Mouse (Mus musculus) testis, adult 2 months (tissue): ENCODE data around the gene Trappc3l. TPM values are rescaled to one million over a fixed set of nuclear protein-coding genes. Genes with fewer than 3 reads are reported as not detected.

Experiments used
- H3K27ac ChIP-seq: fragments of 200-500 bp; 2 replicates; pipeline ENCODE4 v1.5.1; 2012; ENCODE audit warnings: low read depth, low read length; ENCODE audit not compliant: control insufficient read depth, insufficient read depth
- H3K27me3 ChIP-seq: fragments of 200-500 bp; 2 replicates; pipeline ENCODE4 v1.6.1; 2012; ENCODE audit warnings: mild to moderate bottlenecking, low read length, moderate library complexity; ENCODE audit not compliant: control insufficient read depth, insufficient read depth
- H3K36me3 ChIP-seq: fragments of 200-500 bp; 2 replicates; pipeline ENCODE4 v1.6.1; 2012; ENCODE audit warnings: mild to moderate bottlenecking, low read length; ENCODE audit not compliant: control insufficient read depth, insufficient read depth
- H3K4me1 ChIP-seq: fragments of 200-500 bp; 2 replicates; pipeline ENCODE4 v1.6.1; 2012; ENCODE audit warnings: low read length; ENCODE audit not compliant: control insufficient read depth, insufficient read depth
- H3K4me3 ChIP-seq: fragments of 200-500 bp; 2 replicates; pipeline ENCODE4 v1.5.1; 2012; ENCODE audit warnings: low read depth, mild to moderate bottlenecking, low read length, moderate library complexity, mixed read lengths; ENCODE audit not compliant: control insufficient read depth
- CTCF ChIP-seq: fragments of 200-500 bp; IDR thresholded peaks from 2 replicates; pipeline ENCODE4 v1.5.1; 2012; ENCODE audit warnings: low read depth, mild to moderate bottlenecking, inconsistent platforms, low read length, moderate library complexity; ENCODE audit not compliant: control insufficient read depth, insufficient read depth, insufficient replicate concordance
- POLR2A ChIP-seq: fragments of 200-500 bp; IDR thresholded peaks from 2 replicates; pipeline ENCODE4 v1.6.1; 2012; ENCODE audit warnings: low read depth, mild to moderate bottlenecking, inconsistent platforms, low read length, moderate library complexity; ENCODE audit not compliant: control insufficient read depth
- polyA plus RNA-seq: library from polyadenylated mRNA; depleted of rRNA; stranded (reverse); fragments of >200 nt; gene quantifications from 2 replicates; pipeline ENCODE4 v1.2.3, GENCODE M21; 2012; rRNA removed

Gene Trappc3l
- polyA plus RNA-seq, 1 experiment = not detected

DNA sequence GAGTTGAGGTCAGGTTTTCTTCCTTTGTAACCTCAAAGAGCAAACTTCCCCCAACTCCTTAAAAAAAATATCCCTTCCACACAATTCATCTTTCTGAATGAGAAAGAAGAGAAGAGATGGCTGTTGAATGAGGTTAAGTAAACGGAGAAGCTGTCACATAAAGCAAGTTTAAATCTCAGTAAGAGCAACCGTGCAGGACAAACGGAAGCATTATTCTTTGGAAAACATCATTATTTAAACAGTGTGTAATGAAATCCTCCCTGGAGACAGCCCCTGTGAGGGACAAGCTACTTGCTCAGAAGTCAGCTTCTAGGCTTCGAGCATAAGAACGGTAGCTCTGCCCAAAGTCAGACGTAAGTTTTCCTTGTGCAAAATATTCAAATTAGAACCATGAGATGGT is 113.1 kb downstream of the Trappc3l start:
- TF ChIP-seq POLR2A (no peak), CTCF (no peak)
- no peaks in the 10 kb centered on the region for H3K27me3 ChIP-seq
- H3K36me3 ChIP-seq = no peaks in the 10 kb centered on the region
- H3K4me1 ChIP-seq = no peaks in the 10 kb centered on the region
- no peak overlapping the region for H3K4me3 ChIP-seq
- no peak overlapping the region for H3K27ac ChIP-seq

- no peaks in the 10 kb centered on the region for H3K36me3 ChIP-seq
- H3K4me1 ChIP-seq = no peaks in the 10 kb centered on the region
- no peaks in the 10 kb centered on the region for H3K27me3 ChIP-seq
- no peak overlapping the region for H3K27ac ChIP-seq
- H3K4me3 ChIP-seq = no peak overlapping the region
- TF ChIP-seq CTCF = no peak
Measured at GRCm38 (mm10) chr10:34151827-34152226, 114.4 kb downstream of the Trappc3l start.

- Histone ChIP-seq H3K36me3 (no peaks in the 10 kb centered on the region), H3K27me3 (no peaks in the 10 kb centered on the region), H3K4me3 (no peak overlapping the region), H3K4me1 (no peaks in the 10 kb centered on the region), H3K27ac (no peak overlapping the region)
- TF ChIP-seq CTCF (no peak), POLR2A (no peak)
Measured at GRCm38 (mm10) chr10:34155796-34156554, 118.6 kb downstream of the Trappc3l start.

Other genes with a start within 250 kb of the Trappc3l start
- not detected in 2 replicates for gene Sult3a1, start 179.9 kb upstream of the Trappc3l start, polyA plus RNA-seq
- gene Rsph4a, start 132.5 kb upstream of the Trappc3l start, polyA plus RNA-seq = 0.07 and 0.11 TPM in 2 replicates
- 10.6 and 10.9 TPM in 2 replicates for gene Zup1, start 86.3 kb upstream of the Trappc3l start, polyA plus RNA-seq
- gene Rwdd1, start 18.0 kb upstream of the Trappc3l start, polyA plus RNA-seq = 39.0 and 41.3 TPM in 2 replicates
- gene Calhm4, start 6.7 kb downstream of the Trappc3l start, polyA plus RNA-seq = not detected in 2 replicates
- 0.02 and 0.05 TPM in 2 replicates for gene Calhm5, start 58.9 kb downstream of the Trappc3l start, polyA plus RNA-seq
- gene Calhm6, start 90.4 kb downstream of the Trappc3l start, polyA plus RNA-seq = not detected in 2 replicates
- gene Dse, start 170.1 kb downstream of the Trappc3l start, polyA plus RNA-seq = 0.76 and 0.99 TPM in 2 replicates
- gene Tspyl1, start 244.6 kb downstream of the Trappc3l start, polyA plus RNA-seq = 6.1 and 7.2 TPM in 2 replicates